Mouse (Mus musculus) right cerebral cortex, postnatal 36 days (tissue): ENCODE measurements around the gene Olfr725.
A peak's percentile ranks its signal among the peaks of the same experiment; 100 is the strongest.

ENCODE experiments used
- DNase-seq, 2 experiments: peaks; one replicate each; pipeline ENCODE4 v3.0.0; 2022; ENCODE audit warnings: low spot score in 2 of 2, mixed read lengths in 1 of 2

Gene Olfr725

DNA sequence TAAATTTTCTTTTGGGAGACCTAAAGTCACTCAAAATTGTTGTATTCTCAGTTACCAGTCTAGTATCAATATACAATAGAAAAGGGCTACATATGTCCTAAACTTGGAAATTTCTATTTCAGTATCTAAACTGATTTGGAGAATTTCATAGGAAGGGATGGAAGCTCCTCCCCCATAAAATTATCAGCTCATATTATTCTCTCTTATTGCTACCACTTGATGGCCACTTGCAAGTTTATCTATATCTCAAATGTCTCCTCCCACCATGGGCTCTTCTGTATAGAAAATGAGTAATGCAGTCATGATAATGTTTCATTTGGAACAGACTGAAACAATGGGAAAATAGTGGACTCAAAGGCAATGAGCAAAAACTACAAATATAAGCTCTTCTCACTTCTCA lies at the start of gene Olfr725:
TSS of gene Olfr725 (minus strand) at position 101 of the 400 bp plus-strand sequence.
- DNase-seq = no peak

DNA sequence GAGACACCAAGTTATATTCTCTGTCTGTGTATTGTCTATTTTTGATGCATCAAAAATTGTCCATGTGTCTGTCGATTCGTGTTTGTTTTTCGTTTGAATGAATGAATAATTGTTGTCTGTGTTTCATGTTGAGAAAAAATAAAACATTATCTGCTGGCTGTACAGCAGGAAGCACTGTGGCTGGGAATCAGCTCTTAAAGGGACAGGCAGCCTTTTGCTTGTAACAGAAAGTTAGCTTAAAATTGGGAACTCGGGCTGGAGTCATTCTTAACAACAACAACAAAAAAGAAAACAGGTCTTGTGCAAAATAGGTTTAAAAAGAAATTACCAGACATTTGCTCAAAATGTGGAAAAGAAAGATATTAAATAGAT lies 22.5 kb upstream of the Olfr725 start:
- no peak for DNase-seq

DNA sequence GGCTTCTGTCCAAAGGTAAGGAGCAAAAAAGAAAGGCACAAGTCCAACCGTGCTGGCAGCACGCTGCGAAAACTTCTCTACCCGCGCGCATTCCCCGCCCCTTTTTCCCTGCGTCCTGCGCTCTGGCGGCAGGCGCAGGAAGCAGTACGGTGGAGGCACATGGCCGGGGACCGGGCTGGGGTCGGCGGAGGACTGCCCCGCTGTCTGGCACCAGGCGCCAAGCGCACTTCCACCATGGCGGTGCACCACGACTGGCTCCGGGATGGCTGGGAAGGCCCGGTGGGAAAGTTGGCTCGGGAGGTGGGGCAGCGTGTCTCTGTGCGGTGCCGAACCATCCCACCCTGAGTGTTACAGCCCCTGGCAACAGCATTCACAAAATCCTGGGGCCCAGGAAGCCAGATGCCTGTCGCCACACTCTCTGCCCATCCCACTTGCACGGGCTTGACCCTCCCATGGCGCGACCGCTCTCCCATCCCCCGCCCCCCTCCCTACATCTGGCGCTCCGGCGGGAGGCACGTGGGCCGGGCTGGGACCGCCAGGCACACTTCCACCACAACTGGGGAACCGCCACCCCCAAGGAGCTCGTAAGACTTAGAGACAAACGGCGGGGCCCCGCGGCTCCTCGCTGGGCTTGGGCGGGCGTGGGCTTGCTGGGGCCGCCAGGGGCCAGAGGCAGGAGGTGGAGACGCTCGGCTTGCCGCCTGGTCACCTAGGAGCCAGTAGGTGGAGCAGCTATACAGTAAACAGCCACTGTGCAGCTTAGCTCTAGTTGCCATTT lies 22.0 kb upstream of the Olfr725 start:
- DNase-seq = peak; percentile 26 to 29

DNA sequence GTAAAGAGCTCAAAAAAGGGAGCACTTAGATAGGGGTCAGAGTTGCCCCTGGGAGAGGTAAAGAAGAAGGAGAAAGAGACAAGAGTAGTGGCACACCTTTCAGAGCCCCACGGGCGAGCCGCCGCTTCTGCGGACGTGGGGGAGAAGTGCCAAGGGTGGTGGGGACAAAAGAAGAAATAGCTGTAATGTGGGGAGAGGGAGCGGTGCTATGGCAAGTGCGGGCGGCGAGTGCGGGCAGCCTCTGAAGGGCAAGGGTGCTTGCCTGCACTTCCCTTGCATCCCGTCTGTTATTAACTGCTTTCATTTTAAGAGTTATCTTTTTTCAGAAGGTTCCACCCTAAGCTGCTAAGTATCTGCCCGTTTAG lies 21.4 kb upstream of the Olfr725 start:
- DNase-seq = no peak

DNA sequence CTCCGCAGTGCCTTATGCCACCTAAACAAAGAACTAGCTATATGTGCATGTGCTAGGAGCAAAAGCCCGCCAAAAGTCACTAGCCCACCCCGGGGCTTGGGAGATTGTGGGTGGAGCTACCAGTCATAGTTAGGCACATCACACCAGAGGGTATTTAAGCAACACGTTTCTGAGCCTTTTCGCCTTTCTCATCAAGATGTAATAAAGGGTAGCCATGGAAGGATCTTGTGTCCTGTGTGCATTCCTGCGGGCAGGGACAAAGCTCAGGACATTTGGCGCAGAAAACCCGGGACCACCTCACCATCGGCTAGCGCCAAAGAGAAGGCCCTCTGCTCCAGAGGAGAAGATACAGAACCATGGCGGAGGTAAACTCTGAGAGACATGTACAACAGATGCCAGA lies 21.0 kb upstream of the Olfr725 start:
- no peak for DNase-seq

DNA sequence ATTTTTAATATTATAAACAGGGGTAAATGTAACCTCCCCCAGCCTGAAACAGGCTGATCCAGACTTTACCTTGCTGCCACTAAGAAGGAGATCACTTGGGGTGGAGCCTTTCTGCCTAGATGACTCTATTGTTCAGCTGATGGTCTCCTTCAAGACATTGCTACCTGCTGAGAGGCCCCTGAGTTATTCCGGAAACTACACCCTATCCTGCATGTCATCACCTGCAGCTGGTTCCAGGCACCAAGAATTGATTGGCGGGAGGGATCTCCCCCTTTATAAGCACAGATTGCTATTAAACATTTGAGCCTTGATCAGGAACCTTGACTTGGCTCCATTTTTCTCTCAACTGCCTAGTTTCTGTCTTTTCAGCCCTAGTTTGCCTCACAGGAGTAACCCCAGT lies 8.1 kb downstream of the Olfr725 start:
- no peak for DNase-seq

DNA sequence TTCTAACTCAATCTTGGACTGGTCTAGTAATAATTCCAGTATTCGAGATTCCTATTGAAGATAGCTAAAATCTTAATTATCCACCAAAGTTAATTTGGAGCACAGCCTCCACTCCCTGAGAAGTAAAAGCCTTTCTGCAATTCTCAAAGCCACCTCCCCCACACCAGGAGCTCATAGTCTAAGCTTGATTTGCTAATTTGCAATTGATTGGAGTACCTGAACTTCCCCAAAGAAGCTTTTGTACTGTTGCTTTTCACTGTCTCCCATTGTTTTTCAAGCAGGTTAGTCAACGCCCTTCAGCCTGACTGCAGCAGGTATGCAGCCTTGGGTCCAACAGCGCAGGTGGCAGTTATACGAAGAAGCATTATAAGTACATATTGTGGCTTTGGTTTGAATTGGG lies 8.8 kb downstream of the Olfr725 start:
- DNase-seq = no peak

DNA sequence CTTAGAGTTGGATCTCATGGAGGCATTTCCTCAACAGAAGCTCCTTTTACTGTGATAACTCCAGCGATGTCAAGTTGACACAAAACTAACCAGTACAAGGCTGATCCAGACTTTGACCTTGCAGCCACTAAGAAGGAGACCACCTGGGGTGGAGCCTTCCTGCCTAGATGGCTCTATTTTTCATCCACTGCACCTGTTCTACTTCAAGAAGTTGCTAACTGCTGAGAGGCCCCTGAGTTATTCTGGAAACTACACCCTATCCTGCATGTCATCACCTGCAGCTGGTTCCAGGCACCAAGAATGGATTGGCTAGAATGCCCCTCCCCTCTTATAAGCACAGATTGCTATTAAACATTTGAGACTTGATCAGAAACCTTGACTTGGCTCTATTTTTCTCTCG lies 13.8 kb downstream of the Olfr725 start:
- no peak for DNase-seq
